Mouse (Mus musculus): ENCODE data around the gene Phlpp1.

- TF ChIP-seq CTCF (IDR thresholded peaks at IDR 0.05; ENCODE audit: insufficient read depth, low read length) (no peak), POLR2A (IDR thresholded peaks at IDR 0.05; ENCODE audit: borderline replicate concordance, extremely low read depth, low read depth, low read length) (no peak)
Measured at GRCm38 (mm10) chr1:106230313-106230712, 58.8 kb downstream of the Phlpp1 start.

Data from lung, adult 2 months (tissue).